Comparison of ENCODE assay signal across 11 mouse cellular contexts in genomic region chr3:32379891-32380290, GRCm38 (mm10). TPM values are rescaled to one million over a fixed set of nuclear protein-coding genes. Genes with fewer than 3 reads are reported as not detected.
DNase-seq lines count a peak whose midpoint lies in the region; ATAC-seq and TF ChIP-seq lines count a peak whose summit lies in the region.
"Had no signal": no experiment of that assay in that cellular context is flagged by ENCODE, and none has a peak within 500 bp of the region (broad histone marks: within the 10 kb centered on the region; RNA-seq: fewer than 3 reads in every experiment).

No protein-coding gene starts in this region.

- 50% methylated on average over 2 of the region's 2 CpGs for WGBS in intestine, postnatal 0 days
- 45% methylated on average over 2 of the region's 2 CpGs for WGBS in intestine, embryonic 16.5 days
- WGBS in heart, embryonic 12.5 days: 36% methylated on average over 2 of the region's 2 CpGs

- H3K4me3 ChIP-seq in intestine, postnatal 0 days (ENCODE audit: low read depth, low read length): no peak overlapping the region
- no peak overlapping the region for H3K4me3 ChIP-seq in intestine, embryonic 16.5 days (ENCODE audit: low read length)
- no peak overlapping the region for H3K4me3 ChIP-seq in ES-Bruce4 (ENCODE audit: low read depth, low read length)
- no peak overlapping the region for H3K4me3 ChIP-seq in heart, embryonic 12.5 days
- H3K4me3 ChIP-seq: forebrain, embryonic 15.5 days; neural tube, embryonic 12.5 days had no signal

- DNase-seq in lung, postnatal 4 days: peak; percentile 33 to 50
- DNase-seq in frontal cortex, postnatal 25 days (ENCODE audit: low spot score in 2 of 2): no peak
- DNase-seq: adrenal gland, adult 2 months had no signal

- H3K4me1 ChIP-seq in intestine, postnatal 0 days (replicated peaks; ENCODE audit: control insufficient read depth, insufficient read depth, low read length): no peaks in the 10 kb centered on the region
- H3K4me1 ChIP-seq in intestine, embryonic 16.5 days (ENCODE audit: control insufficient read depth, insufficient read depth, low read length): no peaks in the 10 kb centered on the region
- no peaks in the 10 kb centered on the region for H3K4me1 ChIP-seq in ES-Bruce4 (ENCODE audit: control insufficient read depth, insufficient read depth, low read length)
- H3K4me1 ChIP-seq in heart, embryonic 12.5 days (replicated peaks): no peaks in the 10 kb centered on the region
- H3K4me1 ChIP-seq: forebrain, embryonic 15.5 days; neural tube, embryonic 12.5 days had no signal

- no peak for TF ChIP-seq POLR2A in ES-Bruce4 (IDR thresholded peaks at IDR 0.05; ENCODE audit: insufficient read depth, low read length)

- no peak for TF ChIP-seq EP300 in ES-Bruce4 (IDR thresholded peaks at IDR 0.05; ENCODE audit: insufficient read depth, low read depth, low read length)

- no peaks in the 10 kb centered on the region for H3K9me3 ChIP-seq in intestine, postnatal 0 days (ENCODE audit: control insufficient read depth)
- H3K9me3 ChIP-seq in intestine, embryonic 16.5 days (ENCODE audit: control insufficient read depth, low read length): no peaks in the 10 kb centered on the region
- no peaks in the 10 kb centered on the region for H3K9me3 ChIP-seq in ES-Bruce4 (replicated peaks; ENCODE audit: control insufficient read depth, insufficient read depth, low read length, poor library complexity, severe bottlenecking)
- H3K9me3 ChIP-seq in heart, embryonic 12.5 days (replicated peaks): no peaks in the 10 kb centered on the region
- H3K9me3 ChIP-seq: forebrain, embryonic 15.5 days; neural tube, embryonic 12.5 days had no signal

- H3K36me3 ChIP-seq in intestine, postnatal 0 days (ENCODE audit: control insufficient read depth, insufficient read depth): no peaks in the 10 kb centered on the region
- H3K36me3 ChIP-seq in intestine, embryonic 16.5 days (ENCODE audit: control insufficient read depth, insufficient read depth, low read length): no peaks in the 10 kb centered on the region
- H3K36me3 ChIP-seq in ES-Bruce4 (ENCODE audit: control insufficient read depth, insufficient read depth, low read length, poor library complexity, severe bottlenecking): no peaks in the 10 kb centered on the region
- no peaks in the 10 kb centered on the region for H3K36me3 ChIP-seq in heart, embryonic 12.5 days
- H3K36me3 ChIP-seq: forebrain, embryonic 15.5 days; neural tube, embryonic 12.5 days had no signal

- H3K27me3 ChIP-seq in intestine, postnatal 0 days (replicated peaks; ENCODE audit: control insufficient read depth, insufficient read depth, low read length): no peaks in the 10 kb centered on the region
- no peaks in the 10 kb centered on the region for H3K27me3 ChIP-seq in intestine, embryonic 16.5 days (replicated peaks; ENCODE audit: control insufficient read depth, insufficient read depth, low read length)
- H3K27me3 ChIP-seq in ES-Bruce4 (ENCODE audit: control insufficient read depth, insufficient read depth, low read length, poor library complexity, severe bottlenecking): no peaks in the 10 kb centered on the region
- H3K27me3 ChIP-seq in heart, embryonic 12.5 days (replicated peaks): no peaks in the 10 kb centered on the region
- H3K27me3 ChIP-seq: forebrain, embryonic 15.5 days; neural tube, embryonic 12.5 days had no signal

- no peak overlapping the region for H3K4me2 ChIP-seq in intestine, postnatal 0 days (replicated peaks; ENCODE audit: low read depth)
- no peak overlapping the region for H3K4me2 ChIP-seq in intestine, embryonic 16.5 days (ENCODE audit: low read depth, low read length)
- no peak overlapping the region for H3K4me2 ChIP-seq in heart, embryonic 12.5 days
- H3K4me2 ChIP-seq: forebrain, embryonic 15.5 days; neural tube, embryonic 12.5 days had no signal

- TF ChIP-seq CTCF in intestine, postnatal 0 days (IDR thresholded peaks at IDR 0.05; ENCODE audit: low read depth): peak; percentile 70
- TF ChIP-seq CTCF in ES-Bruce4 (IDR thresholded peaks at IDR 0.05; ENCODE audit: low read depth, low read length): peak; percentile 77

- no peak overlapping the region for H3K27ac ChIP-seq in intestine, postnatal 0 days (ENCODE audit: low read depth, low read length)
- H3K27ac ChIP-seq in intestine, embryonic 16.5 days (ENCODE audit: low read length): no peak overlapping the region
- H3K27ac ChIP-seq in ES-Bruce4 (ENCODE audit: insufficient read depth, low read length): no peak overlapping the region
- no peak overlapping the region for H3K27ac ChIP-seq in heart, embryonic 12.5 days (ENCODE audit: poor library complexity, severe bottlenecking)
- H3K27ac ChIP-seq: forebrain, embryonic 15.5 days; neural tube, embryonic 12.5 days had no signal

- no peak overlapping the region for H3K9ac ChIP-seq in intestine, postnatal 0 days (ENCODE audit: low read depth, low read length)
- no peak overlapping the region for H3K9ac ChIP-seq in intestine, embryonic 16.5 days (ENCODE audit: low read depth, low read length)
- no peak overlapping the region for H3K9ac ChIP-seq in ES-Bruce4 (ENCODE audit: low read depth, poor library complexity, severe bottlenecking)
- H3K9ac ChIP-seq in heart, embryonic 12.5 days: no peak overlapping the region
- H3K9ac ChIP-seq: forebrain, embryonic 15.5 days; neural tube, embryonic 12.5 days had no signal

- no peak for ATAC-seq in intestine, postnatal 0 days
- no peak for ATAC-seq in intestine, embryonic 16.5 days
- ATAC-seq in common myeloid progenitor, adult 5-6 weeks (replicated peaks; ENCODE audit: low read depth, poor library complexity, severe bottlenecking): peak; percentile 90
- no peak for ATAC-seq in monocyte, adult 5-6 weeks (replicated peaks; ENCODE audit: insufficient number of reproducible peaks, low FRiP score, low TSS enrichment, poor library complexity, severe bottlenecking)
- ATAC-seq in heart, embryonic 12.5 days (ENCODE audit: insufficient number of reproducible peaks, low FRiP score): no peak
- ATAC-seq: forebrain, embryonic 15.5 days had no signal

RNA-seq across cellular contexts. Expression of gene Zmat3, which starts 14.1 kb away (rescaled TPM):
- 2.8 and 3.1 TPM in 2 replicates for polyA plus RNA-seq in intestine, postnatal 0 days (2015; fragmentation: Nextera tagmentation; extraction: Ambion mirVana)
- polyA plus RNA-seq in intestine, embryonic 16.5 days (2015; fragmentation: Nextera tagmentation; extraction: Ambion mirVana): 2.9 and 3.0 TPM in 2 replicates
- polyA plus RNA-seq in ES-Bruce4 (2011; ENCODE audit: insufficient read depth, insufficient read length, low read depth, missing spikeins): 112 and 122 TPM in 2 replicates
- 1.8 TPM in 2 replicates for total RNA-seq in common myeloid progenitor, adult 5-6 weeks (2017)
- 1.1 to 3.1 TPM (median 1.2 TPM) in 3 replicates for total RNA-seq in monocyte, adult 5-6 weeks (2017)
- polyA plus RNA-seq in heart, embryonic 12.5 days (2016; fragmentation: Nextera tagmentation; extraction: Ambion mirVana): 5.1 and 6.0 TPM in 2 replicates

RNA-seq across cellular contexts. Expression of gene Pik3ca, which starts 17.6 kb away (rescaled TPM):
- polyA plus RNA-seq in intestine, postnatal 0 days (2015; fragmentation: Nextera tagmentation; extraction: Ambion mirVana): 5.9 and 7.0 TPM in 2 replicates
- polyA plus RNA-seq in intestine, embryonic 16.5 days (2015; fragmentation: Nextera tagmentation; extraction: Ambion mirVana): 4.6 and 7.1 TPM in 2 replicates
- polyA plus RNA-seq in ES-Bruce4 (2011; ENCODE audit: insufficient read depth, insufficient read length, low read depth, missing spikeins): 22.5 and 24.0 TPM in 2 replicates
- 25.5 and 32.7 TPM in 2 replicates for total RNA-seq in common myeloid progenitor, adult 5-6 weeks (2017)
- total RNA-seq in monocyte, adult 5-6 weeks (2017): 43.9 to 60.4 TPM (median 50.6 TPM) in 3 replicates
- polyA plus RNA-seq in heart, embryonic 12.5 days (2016; fragmentation: Nextera tagmentation; extraction: Ambion mirVana): 8.7 and 10.2 TPM in 2 replicates

Comparison
In these comparisons a context has a peak if more than half of its experiments do, and no peak if none do; other contexts are left out.
1. DNase-seq: peak in lung, postnatal 4 days (2 of 2); none in frontal cortex, postnatal 25 days (0 of 2).
2. RNA of gene Zmat3, which starts 14.1 kb away (polyA plus RNA-seq): 112 to 122 TPM in ES-Bruce4; 5.1 to 6.0 TPM in heart, embryonic 12.5 days, 2.9 to 3.0 TPM in intestine, embryonic 16.5 days and 2.8 to 3.1 TPM in intestine, postnatal 0 days; every median in the first group is over 10 times any median in the second.